Mouse (Mus musculus): Measurements from ENCODE around the gene Frmd4a.
"Not testable (repeated sequence)": the region's sequence is repeated elsewhere in the genome, so short reads cannot be mapped to it uniquely, and the experiment has no call there.

The Frmd4a gene

GRCm38 (mm10) chr2:4555221-4555631 is 537.7 kb downstream of the Frmd4a start:
- DNase-seq (ENCODE audit: low spot score in 2 of 2) = no peak

DNA sequence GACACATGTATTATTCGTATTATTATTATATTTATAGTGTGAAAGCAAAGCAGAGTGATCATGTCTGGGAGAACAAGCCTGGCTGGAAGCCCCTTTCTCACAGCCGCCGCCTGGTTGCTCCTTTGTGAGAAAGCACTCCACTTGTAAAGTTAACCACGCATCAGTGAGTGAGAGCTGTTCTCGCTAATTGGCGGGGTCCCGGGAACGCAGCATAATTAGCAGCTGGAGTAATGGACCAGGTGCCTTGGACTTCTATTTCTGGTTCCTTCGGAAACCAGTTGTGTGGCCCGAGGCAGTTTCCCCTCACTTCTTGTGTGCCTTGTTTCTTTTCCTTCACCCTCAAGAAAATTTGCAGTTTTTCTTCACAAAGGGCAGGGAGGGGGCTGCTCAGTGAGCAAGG is 538.7 kb downstream of the Frmd4a start:
- DNase-seq (ENCODE audit: low spot score in 2 of 2) = no peak

GRCm38 (mm10) chr2:4557028-4557427 is 539.5 kb downstream of the Frmd4a start:
- no peak for DNase-seq (ENCODE audit: low spot score in 2 of 2)

DNA sequence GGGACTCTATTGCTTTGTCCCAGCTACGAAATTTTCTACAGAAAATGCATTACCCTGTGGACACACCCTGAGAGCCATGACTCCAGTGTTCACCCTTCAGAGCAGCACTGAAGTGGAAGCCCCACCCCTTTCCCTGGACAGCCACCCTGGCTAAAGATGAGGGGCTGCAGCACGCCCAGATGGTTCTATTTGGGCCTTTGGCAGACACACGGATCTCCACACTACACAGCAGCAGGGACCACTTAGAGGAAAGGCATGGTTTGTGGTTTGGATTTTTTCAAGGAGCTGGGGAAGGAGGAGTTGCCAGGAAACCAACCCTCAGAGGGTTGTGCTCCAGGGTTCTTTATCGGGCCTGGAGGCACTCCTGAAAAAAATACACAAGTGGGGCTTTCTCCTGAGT is 539.9 kb downstream of the Frmd4a start:
- no peak for DNase-seq (ENCODE audit: low spot score in 2 of 2)

DNA sequence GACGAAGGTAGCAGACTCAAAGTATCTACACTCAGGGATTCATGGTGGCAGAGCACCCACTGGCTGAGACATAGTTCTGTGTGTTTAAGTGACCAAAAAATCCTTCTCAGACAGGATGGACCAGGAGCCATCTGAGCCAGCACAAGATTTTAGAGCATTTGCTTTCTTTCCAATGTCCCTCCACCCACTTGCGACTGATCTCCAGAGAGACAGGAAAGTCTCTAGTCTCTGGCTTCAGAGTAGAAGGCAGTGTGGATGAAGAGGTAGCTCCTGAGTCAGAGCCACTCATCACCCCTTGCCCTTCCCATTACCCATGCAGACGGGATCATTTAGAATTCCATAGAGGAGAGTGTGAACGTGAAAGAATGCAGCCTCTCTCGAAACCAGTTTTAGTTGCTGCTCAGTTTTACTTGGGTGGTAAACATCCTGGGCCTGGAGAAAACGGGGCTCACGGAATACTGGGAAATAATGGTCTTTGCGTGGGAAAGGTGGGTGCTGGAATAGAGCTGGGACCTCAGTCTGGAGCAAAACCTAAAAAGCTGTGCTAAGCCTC is 541.2 kb downstream of the Frmd4a start:
- DNase-seq (ENCODE audit: low spot score in 2 of 2) = no peak

DNA sequence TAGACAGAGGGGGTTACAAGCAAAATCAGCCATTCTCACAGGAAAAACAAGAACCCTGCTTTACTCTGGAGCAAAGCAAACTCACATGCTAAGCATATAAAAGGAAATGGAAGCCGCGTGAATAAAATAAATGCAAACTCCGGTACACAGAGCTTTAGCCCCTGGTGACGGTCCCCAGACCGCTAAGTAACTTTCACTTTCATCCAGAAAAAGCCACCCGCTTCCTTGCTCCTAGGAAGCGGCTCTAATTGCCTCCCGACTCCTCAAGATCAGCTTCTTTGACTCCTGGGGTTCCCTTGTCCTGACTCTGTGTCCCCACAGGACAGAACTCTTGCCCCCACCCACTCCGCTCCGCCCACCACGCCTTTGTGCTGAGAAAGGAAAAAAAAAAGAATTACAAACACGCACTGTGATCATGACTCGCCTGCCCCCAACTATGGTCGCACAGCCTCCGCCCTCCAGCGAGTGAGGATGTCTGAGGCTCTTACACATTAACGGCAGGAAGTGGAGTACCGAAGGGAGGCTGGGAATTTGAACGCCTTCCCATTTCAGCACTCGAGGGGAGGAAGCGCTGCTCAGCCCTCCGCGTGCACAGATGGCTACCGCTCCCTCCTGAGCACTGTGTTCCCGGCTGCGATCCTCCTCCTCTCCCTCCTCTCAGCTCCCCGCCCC is 541.8 kb downstream of the Frmd4a start:
- DNase-seq (ENCODE audit: low spot score in 2 of 2) = peak; percentile 63 to 71

DNA sequence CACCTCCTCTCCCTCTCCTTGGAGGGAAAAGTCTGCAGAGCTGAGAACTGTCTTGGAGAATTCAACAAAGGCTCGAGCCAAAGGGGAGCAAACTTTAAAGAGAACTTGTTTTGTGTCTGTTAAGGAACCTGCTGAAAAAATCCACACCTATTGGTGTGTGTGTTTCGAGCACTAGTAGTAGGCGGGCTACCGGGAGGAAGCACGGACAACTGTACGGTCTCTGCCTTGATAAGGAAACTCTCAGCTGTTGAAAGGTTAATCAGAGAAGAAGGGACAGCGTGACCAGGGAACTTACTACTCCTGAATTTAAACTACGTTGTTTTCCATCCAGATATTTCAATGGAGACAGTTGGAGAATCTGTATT is 542.3 kb downstream of the Frmd4a start:
- DNase-seq (ENCODE audit: low spot score in 2 of 2) = no peak

- not testable (repeated sequence) for DNase-seq (ENCODE audit: low spot score in 2 of 2)
Measured at GRCm38 (mm10) chr2:4560516-4560915, 543.0 kb downstream of the Frmd4a start.

GRCm38 (mm10) chr2:4561196-4561595 is 543.7 kb downstream of the Frmd4a start:
- peak; percentile 48 to 68 for DNase-seq (ENCODE audit: low spot score in 2 of 2)

DNA sequence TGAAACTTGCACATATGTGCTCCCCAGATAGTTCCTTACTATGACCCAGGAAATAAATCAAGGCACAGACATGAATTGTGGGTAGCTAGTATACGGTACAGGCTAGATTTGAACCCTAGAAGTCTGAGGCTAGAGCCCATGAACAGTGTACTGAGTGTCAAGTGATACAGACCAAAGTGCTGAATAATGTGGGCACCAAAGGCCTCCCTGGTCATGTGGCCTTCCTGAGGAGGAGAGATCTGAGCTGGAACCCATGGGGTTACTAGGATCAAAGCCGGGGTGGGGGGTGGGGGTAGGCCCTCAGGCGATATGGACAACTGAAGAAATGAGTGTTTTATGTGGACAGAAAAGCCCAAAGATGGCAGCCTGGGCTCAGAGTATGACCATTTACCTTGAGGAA is 544.9 kb downstream of the Frmd4a start:
- DNase-seq (ENCODE audit: low spot score in 2 of 2) = no peak

- no peak for DNase-seq (ENCODE audit: low spot score in 2 of 2)
Measured at GRCm38 (mm10) chr2:4562826-4563225, 545.3 kb downstream of the Frmd4a start.

GRCm38 (mm10) chr2:4563322-4563721 is 545.8 kb downstream of the Frmd4a start:
- DNase-seq (ENCODE audit: low spot score in 2 of 2) = no peak

- DNase-seq (ENCODE audit: low spot score in 2 of 2) = no peak
Measured at GRCm38 (mm10) chr2:4566260-4566955, 548.9 kb downstream of the Frmd4a start.

GRCm38 (mm10) chr2:4566956-4567680 is 549.6 kb downstream of the Frmd4a start:
- no peak for DNase-seq (ENCODE audit: low spot score in 2 of 2)

DNA sequence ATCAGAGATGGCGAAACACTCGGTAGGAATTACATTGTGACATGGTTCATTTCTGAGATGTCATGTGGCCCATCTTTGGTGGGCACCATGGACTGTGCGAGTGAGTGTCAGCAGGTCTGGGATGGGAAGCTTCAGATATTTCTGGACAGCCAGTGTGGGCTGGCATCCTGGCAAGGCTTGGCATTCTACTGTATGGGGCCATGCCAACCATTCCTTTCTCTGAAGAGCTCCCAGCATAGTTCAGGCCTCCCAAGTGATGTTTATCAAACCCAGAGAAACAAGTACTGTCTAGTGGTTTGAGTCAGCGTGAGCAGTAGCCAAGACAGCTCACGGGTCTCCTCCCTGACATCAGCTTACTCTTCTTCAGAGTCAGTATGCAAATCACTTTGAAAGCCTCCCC is 551.5 kb downstream of the Frmd4a start:
- DNase-seq (ENCODE audit: low spot score in 2 of 2) = no peak

DNA sequence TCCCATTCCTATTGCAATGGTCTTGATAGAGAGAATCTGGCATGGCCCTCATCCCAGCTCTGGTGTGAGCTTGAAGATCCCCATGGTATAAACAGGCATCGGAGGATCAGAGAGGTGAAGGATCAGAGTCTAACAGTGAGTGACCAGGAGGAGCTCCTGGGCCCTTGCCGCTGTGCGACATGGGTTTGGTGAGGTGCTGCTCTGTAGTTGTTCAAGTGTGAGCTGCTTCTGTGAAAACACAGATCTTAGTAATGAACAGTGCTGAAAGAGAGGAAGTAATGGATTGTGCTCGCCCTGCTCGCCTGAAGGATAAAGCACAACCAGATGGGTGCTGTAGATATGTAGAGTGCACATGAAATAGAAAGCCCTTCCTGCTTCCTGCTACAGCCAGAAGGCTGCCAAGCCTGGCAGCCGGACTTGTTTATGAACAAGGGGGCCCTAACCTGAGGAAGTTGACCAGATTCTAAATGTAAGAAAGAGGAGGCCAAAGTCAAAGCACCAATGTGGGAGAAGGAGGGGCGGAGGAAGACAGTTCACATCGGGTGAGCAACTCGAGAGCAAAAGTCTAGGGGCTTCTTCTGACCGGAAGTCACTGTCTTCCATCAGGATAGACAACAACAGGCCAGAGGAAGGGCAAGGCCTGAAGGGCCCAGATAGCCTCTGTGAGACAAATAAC is 552.8 kb downstream of the Frmd4a start:
- DNase-seq (ENCODE audit: low spot score in 2 of 2) = no peak

DNA sequence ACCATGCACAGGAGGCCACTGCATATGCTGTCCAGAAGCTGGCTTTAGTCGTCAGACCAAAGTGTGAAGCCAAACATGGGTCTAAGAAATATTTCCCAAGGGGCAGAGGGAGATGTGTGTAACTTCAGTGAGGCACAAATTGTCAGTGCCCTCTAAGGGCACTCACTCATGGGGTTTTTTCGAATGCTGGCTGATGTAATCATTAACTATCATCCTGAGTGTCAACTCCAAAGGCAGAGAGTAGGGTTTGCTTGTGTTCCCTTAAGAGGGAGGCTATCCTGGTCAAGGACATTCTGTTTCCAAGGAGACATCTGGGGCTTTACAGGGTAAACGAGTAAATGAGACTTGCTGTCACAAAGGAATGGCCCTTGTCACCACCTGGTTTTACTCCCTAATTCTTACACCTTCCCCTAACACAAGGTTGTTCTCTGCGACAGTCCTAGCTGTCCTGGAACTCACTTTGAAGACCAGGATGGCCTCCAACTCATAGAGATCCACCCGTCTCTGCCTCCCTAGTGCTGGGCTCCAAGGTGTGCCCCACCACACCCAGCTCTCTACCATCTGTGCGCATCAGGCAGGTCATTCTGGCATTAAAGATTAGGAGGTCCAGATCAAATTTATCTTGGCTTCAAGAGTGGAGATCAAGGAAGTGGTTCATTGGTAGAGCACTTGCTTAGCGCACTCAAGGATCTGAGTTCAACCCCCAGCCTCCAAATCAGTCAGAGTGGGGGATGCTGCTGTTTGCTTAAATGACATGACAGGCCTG is 555.2 kb downstream of the Frmd4a start:
- DNase-seq (ENCODE audit: low spot score in 2 of 2) = no peak

DNA sequence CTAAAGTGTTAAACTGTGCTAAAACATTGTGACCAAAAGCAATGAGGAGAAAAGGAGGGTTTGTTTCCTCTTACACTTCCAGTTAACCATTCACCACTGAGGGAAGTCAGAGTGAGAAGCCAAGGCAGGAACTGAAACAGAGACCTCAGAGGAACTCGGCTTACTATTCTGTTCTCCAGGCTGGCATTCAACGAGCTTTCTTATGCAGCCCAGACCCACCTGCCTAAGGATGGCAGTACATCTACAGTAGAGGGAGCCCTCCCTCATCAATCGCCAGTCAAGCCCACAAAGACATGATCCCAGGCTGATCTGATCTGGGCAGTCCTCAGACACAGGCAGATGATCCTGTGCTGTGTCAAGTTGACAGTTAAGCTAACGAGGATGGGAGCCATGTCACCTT is 555.9 kb downstream of the Frmd4a start:
- DNase-seq (ENCODE audit: low spot score in 2 of 2) = no peak

DNA sequence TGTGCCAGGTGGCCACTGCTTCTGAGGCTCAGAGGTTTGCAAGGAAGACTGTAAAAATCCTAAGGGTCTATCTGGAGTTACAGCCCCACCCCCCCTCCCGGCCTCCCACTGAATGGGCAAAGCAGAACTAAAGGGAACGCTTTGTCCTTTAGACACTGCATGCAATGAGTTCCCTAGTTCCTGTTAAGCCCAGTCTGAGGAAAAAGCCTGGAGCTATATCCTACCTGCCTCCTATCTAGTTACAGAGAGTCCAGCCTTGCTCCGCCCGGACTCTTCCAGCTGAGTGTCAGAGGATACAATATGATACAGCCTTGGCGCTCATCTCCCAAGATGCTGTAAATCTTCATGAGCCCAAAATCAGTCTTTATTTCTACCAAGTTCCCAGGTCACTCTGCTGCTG is 556.7 kb downstream of the Frmd4a start:
- DNase-seq (ENCODE audit: low spot score in 2 of 2) = no peak

- DNase-seq (ENCODE audit: low spot score in 2 of 2) = no peak
Measured at GRCm38 (mm10) chr2:4575163-4575562, 557.6 kb downstream of the Frmd4a start.

- DNase-seq (ENCODE audit: low spot score in 2 of 2) = no peak
Measured at GRCm38 (mm10) chr2:4575975-4576374, 558.5 kb downstream of the Frmd4a start.
